Comparison of ENCODE assay signal across 9 mouse cellular contexts in the genomic region with DNA sequence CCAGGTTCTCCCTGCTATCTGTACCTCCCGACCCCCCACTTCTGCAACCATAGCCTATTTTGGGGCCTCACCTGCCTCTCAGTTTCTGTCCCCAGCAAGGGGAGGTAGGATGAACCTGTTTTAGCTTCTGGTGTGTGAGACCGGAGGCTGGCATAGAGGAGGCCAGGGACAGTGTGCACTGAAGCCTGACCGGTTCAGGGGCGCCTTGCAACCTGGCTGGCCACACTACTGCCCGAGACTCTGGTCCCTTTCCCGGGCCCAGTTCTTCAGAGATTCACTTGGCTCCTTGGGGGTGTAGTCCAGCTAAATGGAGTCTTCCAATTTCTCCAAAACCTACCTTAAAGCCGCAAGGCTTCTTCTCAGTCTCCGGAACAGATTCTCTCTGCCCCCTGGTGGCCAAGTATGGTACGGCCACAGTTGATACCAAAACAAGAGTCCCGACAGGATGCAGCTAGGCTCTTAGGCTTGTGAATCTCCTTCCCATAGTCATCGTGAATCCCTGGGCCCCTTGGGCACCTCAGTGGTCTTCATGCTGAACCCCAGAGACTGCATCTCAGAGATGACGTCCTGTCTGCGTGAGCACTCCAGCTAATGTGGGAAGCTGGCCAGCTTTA. TPM values are rescaled to one million over a fixed set of nuclear protein-coding genes. Genes with fewer than 3 reads are reported as not detected.
DNase-seq lines count a peak whose midpoint lies in the region; ATAC-seq lines count a peak whose summit lies in the region.
"Had no signal": no experiment of that assay in that cellular context is flagged by ENCODE, and none has a peak within 500 bp of the region (broad histone marks: within the 10 kb centered on the region; RNA-seq: fewer than 3 reads in every experiment).

No protein-coding gene starts in this region.

- no peak overlapping the region for H3K27ac ChIP-seq in hindbrain, embryonic 12.5 days
- H3K27ac ChIP-seq: macrophage had no signal

- peak; percentile 86 for DNase-seq in MN1 (ENCODE audit: low spot score)
- DNase-seq in cerebellum, adult 9-10 months = peak; percentile 96
- DNase-seq in frontal cortex, postnatal 10 days (ENCODE audit: low spot score in 2 of 2) = peak; percentile 74 to 87
- DNase-seq in layer of hippocampus, adult 9-11 months = peak; percentile 87
- peak; percentile 92 for DNase-seq in lung, postnatal 14 days
- peak; percentile 67 for DNase-seq in retina, adult 2 months (ENCODE audit: low read depth, low spot score)
- DNase-seq in thymus, postnatal 25 days = peak; percentile 90

- 0 out of 2 replicates have a peak, but pooled peaks have one; percentile 56 for ATAC-seq in hindbrain, embryonic 12.5 days (ENCODE audit: low FRiP score)

- no peaks in the 10 kb centered on the region for H3K27me3 ChIP-seq in hindbrain, embryonic 12.5 days

- H3K4me3 ChIP-seq in hindbrain, embryonic 12.5 days = no peak overlapping the region

- H3K9me3 ChIP-seq in hindbrain, embryonic 12.5 days (replicated peaks) = no peaks in the 10 kb centered on the region

- 20% methylated on average over 13 of the region's 13 CpGs for WGBS in hindbrain, embryonic 12.5 days

- H3K4me1 ChIP-seq in hindbrain, embryonic 12.5 days = no peaks in the 10 kb centered on the region

- H3K9ac ChIP-seq in hindbrain, embryonic 12.5 days = no peak overlapping the region

- no peaks in the 10 kb centered on the region for H3K36me3 ChIP-seq in hindbrain, embryonic 12.5 days

- H3K4me2 ChIP-seq in hindbrain, embryonic 12.5 days (replicated peaks) = no peak overlapping the region

RNA-seq across cellular contexts. Expression of gene Stac2, which starts 22.0 kb away (rescaled TPM):
- 2.1 and 2.2 TPM in 2 replicates for polyA plus RNA-seq in hindbrain, embryonic 12.5 days (2016; fragmentation: Nextera tagmentation; extraction: Ambion mirVana)

RNA-seq across cellular contexts. Expression of gene Rpl19, which starts 48.8 kb away (rescaled TPM):
- polyA plus RNA-seq in hindbrain, embryonic 12.5 days (2016; fragmentation: Nextera tagmentation; extraction: Ambion mirVana) = 675 and 726 TPM in 2 replicates

RNA-seq across cellular contexts. Expression of gene Cacnb1, which starts 52.5 kb away (rescaled TPM):
- polyA plus RNA-seq in hindbrain, embryonic 12.5 days (2016; fragmentation: Nextera tagmentation; extraction: Ambion mirVana) = 39.6 and 43.5 TPM in 2 replicates
